Mouse (Mus musculus) G1E-ER4 (cell line): ENCODE results near the gene Rxfp2. TPM values are rescaled to one million over a fixed set of nuclear protein-coding genes. Genes with fewer than 3 reads are reported as not detected.

Source experiments
- GATA1 ChIP-seq: IDR thresholded peaks from one replicate; pipeline ENCODE4 v1.8.0; 2012; ENCODE audit warnings: low read length, inconsistent platforms
- polyA plus RNA-seq: library from polyadenylated mRNA; stranded (reverse); fragments of >175 nt; gene quantifications from 2 replicates; pipeline ENCODE4 v1.2.3, GENCODE M21; 2012

Gene Rxfp2
- polyA plus RNA-seq, 1 experiment, result not detected

DNA sequence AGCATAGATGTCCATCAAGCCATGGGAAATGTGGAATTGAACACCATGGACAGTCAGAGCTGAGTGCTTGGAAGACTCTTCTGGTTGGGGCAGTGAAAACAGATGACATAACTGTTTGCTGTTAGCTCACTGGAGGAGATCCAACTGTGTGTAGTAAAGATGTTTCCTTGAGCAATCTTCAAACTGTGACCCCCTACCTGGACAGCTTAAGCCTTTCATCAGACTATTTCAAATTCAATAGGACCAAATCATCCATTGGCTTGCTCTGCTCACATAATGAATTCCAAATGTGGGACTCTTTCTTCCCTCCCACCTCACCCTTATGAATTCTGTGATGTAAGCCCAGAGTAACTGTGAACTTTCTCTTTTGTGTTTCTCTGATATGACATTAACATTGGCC lies 53.3 kb downstream of the Rxfp2 start:
- TF ChIP-seq GATA1, result no peak

DNA sequence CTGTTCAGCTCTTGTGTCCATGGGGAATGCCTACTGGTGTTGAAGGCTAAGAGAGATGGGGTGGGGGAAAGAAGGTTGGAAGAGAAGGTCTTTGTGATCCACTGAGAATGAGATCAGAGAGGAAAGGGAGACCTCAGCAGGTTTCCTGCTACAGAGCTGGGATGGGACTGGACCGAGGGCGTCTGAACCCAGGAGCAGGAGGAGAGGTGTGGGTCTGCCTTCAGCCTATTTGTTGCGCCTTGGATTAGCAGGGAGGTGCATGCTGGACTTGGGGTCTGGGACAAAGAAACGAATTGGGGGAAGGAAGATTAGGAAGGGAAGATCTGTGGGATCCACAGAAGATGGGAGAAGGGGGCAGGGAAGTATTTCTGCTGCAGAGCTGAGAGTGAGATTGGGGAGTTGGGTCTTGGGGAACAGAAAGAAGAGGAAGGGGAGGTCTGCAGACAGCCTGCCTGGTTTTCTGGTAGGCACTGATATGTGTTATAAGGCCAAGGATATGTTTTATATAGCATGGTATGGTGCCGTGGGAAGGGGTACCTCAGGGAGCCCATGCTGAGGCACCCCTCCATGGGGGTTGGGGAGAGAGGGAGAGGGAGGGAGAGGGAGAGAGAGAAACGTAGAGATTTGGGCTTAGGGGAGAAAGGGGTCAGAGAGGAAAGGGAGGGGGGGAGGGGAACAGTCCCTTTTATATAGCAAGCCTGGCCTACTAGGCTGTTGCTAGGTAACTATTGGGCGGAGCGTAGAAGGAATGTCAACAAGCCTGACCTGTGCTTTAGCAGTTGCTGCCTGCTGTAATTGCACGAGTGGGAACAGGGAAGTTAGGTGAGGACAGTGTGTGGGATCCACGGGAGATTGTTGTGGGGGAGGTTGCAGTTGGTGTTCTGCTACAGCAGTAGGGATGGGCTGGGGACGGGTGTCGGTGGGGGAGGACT lies 61.7 kb downstream of the Rxfp2 start:
- no peak for TF ChIP-seq GATA1

DNA sequence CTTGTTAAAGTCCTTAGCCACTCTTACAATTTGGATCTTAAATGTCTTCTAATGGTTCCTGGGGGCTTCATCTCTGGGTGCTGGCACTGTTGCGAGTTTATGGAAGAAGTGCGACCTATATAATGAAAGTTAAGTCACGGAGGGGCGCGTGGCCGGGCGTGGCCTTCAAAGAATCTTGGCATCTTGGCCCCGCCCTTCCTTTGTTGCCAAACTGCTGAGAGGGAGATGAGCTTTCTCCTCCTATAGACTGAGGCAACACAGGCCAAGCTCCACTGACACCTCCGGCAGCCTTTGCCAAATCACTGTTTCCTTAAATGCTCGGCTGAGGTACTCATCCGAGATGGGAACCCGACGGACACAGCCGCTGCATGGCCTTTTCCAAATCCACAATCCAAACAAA lies 64.2 kb downstream of the Rxfp2 start:
- no peak for TF ChIP-seq GATA1

DNA sequence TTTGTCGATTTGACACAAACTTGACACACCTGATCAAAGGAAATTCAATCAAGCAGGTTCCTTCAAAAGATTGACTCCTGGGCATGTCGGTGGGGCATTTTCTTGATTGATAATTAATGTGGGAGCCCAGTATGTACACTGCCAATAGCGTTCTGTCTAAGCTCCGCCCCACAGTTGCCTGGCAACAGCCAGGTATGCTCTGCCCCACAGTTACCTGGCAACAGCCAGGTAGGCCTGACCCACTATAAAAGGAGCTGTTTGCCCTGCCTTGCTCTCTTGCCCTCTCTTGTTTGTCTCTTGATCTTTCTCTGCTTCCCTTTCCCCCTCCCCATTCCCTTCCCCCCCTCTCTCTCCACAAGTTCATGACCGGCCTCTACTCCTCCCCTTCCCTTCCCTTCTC lies 64.7 kb downstream of the Rxfp2 start:
- TF ChIP-seq GATA1, result no peak

DNA sequence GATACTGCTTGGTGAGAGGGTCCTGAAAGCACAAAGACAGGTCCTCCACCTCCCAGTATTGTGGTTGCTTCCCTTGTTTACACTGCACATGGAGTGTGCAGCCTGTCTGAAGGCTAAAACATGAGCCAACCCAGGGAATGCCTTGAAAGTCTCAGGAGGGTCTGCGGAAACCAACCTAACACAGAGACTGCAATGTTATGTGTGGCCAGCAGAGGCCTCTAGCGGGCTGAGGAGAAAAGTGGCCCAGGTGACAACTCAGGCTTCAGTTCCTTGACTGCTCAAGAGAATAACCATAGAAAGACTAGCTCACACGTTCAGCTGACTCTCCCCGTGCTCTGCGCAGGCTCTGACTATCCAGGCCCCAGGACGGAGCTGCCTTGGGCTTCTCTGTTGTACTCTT lies 79.1 kb downstream of the Rxfp2 start:
- TF ChIP-seq GATA1, result no peak

DNA sequence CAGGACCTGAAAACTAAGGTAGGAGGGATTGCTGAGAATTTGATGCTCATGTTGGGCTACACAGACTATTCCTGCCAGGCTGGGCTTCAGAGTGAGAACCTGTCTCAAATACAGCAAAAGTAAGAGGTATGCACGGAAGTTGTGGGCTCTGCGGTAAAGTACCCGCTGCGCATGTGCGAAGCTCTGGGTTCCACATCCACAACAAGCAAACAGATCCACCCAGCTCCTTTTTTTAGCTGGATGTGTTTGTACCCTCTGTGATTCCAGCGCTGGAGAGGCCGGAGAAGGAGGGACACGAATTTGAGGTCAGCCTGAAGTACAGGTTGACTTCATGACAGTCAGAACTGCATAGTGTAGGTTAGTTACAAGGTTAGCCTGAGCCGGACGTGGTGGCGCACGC lies 80.3 kb downstream of the Rxfp2 start:
- no peak for TF ChIP-seq GATA1

DNA sequence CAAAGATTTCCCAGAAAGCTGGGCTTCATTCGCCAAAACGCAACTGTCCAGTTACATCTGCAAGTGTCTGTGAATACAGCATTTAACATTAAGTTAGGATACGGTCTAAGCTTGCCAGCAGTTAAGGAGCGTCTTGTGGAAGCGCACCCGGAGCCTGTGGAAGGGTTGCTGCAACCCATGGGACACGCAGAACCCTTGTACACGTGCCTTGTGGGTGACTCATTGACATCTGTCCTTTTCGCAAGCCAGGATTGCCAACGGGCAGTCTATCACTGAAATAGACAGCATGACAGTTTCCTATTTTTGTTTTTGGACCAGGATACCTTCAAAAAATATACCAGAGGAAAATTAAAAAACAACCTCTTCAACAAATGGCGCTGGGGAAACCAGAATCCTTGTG lies 83.3 kb downstream of the Rxfp2 start:
- no peak for TF ChIP-seq GATA1

DNA sequence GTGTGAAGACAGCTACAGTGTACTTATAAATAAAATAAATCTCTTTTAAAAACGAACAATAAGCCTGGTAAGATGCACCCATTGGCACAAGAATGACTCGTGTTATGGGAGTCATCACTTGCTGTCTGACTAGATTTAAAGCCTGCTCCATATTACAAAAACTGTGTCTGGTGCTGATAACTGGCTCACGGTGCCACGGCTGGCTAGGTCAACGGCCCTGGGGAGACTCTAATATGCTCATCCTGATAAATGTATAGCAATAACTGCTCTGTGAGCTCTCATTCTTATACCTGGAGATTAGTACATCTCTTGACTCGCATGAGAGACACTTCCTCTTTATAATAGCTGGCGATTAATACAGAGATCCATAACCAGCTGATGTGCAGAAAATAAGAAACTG lies 87.9 kb downstream of the Rxfp2 start:
- TF ChIP-seq GATA1, result no peak

DNA sequence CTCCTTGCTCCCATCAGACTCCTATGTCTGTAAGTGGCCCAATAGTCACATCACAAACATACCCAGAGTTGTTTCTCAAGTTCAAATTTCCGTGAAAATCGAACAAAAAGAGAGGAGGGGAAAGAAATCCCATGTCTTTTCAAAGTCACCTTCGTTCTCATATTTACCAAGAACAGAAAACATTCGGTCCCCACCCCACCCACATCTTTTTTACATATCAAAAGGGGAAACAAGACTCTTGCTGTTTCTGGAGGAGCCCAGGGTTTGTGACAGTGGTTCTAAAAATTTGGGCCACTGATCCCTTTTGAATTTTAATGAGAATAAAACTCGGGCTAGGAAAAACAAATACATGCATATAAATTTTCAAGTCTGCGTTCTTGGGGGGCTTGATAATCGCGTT lies 92.8 kb downstream of the Rxfp2 start:
- TF ChIP-seq GATA1, result no peak

DNA sequence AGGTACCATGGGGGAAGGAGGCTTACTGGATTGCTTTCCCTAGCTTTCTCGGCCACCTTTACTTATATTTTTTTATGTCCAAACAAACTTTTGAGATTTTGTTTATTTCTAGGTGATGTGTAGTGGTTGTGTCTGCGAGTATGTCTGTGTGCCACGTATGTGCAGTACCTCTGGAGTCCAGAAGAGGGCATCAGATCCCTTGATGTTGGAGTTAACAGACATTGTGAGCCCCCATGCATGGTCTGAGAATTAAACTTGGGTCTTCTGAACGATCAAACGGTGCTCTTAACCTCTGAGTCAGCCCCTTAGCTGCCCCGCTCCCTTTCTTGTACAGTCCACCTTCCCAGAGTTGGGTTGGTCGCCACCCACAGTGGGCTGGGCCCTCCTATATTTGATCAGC lies 95.5 kb downstream of the Rxfp2 start:
- TF ChIP-seq GATA1, result no peak

DNA sequence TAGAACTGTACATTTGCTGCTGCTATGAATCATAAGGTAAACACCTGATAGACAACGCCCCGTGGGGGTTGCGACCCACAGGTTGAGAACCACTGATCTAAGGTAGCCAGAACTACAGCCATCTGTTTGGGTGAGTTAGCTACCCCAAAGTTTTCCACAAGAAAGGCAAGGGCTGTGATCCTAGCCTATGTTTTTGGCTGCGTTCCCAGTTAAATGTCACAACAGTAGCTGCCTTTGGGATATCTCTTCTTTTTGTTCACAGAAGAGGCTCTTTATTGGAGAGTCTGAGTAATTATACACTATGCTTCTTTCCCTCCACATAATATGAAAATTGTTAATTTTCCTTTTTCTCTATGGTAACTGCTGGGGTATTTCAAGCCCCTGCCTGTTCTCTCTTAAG lies 96.3 kb downstream of the Rxfp2 start:
- no peak for TF ChIP-seq GATA1

DNA sequence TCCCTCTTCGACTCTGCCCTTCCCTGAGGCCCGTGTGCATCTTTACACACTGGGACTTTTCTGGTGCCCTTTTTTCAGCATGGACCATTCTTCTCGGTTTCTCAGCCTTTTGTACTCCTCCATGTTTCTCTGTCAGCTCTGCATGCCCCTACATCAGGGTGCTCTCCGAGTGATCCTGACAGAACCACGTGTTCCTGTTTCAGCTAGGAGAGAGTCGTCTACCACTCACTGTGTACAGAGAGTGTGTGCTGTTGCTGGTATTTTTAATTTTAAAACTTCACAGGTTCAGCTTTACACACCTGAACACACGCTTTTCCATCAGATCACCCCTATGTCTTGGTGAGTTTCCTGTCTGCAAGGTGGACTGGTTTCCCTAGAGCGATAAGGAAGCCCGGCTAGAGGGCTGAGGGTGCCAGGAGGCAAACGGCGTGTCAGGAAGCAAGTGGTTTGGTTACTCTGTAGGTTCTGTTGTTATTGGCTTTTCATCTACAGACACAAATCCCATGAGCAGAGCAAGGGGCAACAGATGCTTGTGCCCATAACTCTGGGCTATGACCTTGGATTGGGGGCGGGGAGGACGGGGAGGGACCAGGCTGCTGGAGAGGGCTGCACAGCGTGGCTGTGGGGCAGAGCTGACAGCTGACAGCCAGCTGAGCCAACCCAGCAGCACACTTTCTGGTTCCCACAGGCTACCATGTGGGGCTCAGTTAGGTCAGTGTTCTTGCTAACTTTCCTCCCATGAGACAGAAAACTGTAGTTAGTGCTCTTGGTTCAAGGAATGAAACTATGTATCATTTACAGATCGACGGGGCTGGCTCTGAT lies 97.0 kb downstream of the Rxfp2 start:
- TF ChIP-seq GATA1, result no peak

DNA sequence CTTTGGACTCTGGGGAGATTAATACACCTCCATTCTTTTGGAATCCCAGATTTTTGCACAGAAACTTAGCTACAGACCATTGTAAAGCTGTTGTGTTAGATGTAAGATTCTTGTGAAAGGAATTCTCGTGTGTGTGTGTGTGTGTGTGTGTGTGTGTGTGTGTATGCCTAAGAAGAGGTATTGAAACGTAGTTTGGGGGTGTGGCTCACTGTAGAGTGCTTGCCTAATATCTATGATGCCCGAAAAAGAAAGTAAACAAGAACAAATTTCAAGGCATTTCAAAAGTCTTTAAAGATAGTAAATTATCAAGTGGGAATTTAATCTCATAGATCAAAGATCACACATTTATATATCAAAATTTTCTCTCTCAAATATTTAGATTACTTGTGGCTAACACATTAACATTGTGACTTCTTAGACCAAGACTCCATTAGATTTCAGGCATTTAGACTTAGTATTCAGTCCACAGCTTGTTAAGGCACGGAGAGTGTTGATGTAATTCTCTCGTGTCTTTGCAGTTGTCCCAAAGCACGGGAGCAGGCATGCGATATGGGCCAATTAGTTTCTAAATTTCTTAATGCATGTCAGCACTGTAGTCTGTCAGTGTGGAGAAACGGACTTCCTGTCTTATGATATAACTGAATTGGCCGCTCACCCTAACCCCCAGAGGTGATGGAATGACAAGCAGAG lies 97.9 kb downstream of the Rxfp2 start:
- TF ChIP-seq GATA1, result no peak

DNA sequence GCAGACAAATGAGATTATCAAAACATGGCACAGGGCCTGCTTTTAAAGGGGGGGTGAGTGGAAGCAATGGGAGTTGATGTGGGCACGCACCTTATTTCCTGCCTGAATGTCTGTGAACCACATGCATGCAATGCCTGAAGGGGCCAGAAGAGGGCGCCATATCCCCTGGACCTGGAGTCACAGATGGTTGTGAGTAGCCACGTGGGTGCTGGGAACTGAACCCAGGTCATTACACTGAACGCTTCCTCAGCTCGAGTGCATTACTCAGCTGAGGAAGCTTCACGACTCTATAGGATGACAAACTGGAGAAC lies 98.4 kb downstream of the Rxfp2 start:
- TF ChIP-seq GATA1, result no peak

DNA sequence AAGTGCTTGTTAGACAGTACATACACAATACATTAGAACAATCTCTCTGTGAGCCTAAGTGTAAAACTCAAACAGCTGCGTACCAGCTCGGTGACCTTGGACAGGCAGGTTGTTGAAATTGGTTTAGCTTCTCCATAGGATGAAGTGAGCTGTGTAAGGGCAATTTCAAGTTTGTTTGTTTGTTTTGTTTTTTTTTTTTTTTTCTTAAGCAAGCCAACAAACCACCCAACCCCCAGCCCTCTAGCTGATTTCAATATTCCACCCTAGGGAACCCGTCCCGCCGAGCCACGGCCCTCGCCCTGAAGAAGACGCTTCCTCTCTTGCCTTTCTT lies 99.6 kb downstream of the Rxfp2 start:
- no peak for TF ChIP-seq GATA1
